Mouse (Mus musculus) midbrain, embryonic 12.5 days (tissue): ENCODE data around the gene Grik5. TPM values are rescaled to one million over a fixed set of nuclear protein-coding genes. Genes with fewer than 3 reads are reported as not detected.

Experiments
- ATAC-seq: fragments of 200-750 bp; cut with Nextera tagmentation; 2 replicates; pipeline ENCODE4 v1.8.0; 2017; ENCODE audit warnings: low read depth, moderate TSS enrichment, moderate library complexity; ENCODE audit not compliant: low FRiP score
- H3K27ac ChIP-seq: fragments of 300-500 bp; sonication (generic); replicated peaks from 2 replicates; pipeline ENCODE4 v1.5.1; 2016; ENCODE audit warnings: mild to moderate bottlenecking
- H3K27me3 ChIP-seq: fragments of 300-500 bp; sonication (generic); 2 replicates; pipeline ENCODE4 v1.6.1; 2016; ENCODE audit warnings: mild to moderate bottlenecking
- H3K36me3 ChIP-seq: fragments of 300-500 bp; sonication (generic); 2 replicates; pipeline ENCODE4 v1.6.1; 2016
- H3K4me1 ChIP-seq: fragments of 300-500 bp; sonication (generic); 2 replicates; pipeline ENCODE4 v1.6.1; 2016
- H3K4me2 ChIP-seq: fragments of 300-500 bp; sonication (generic); replicated peaks from 2 replicates; pipeline ENCODE4 v1.6.1; 2016; ENCODE audit warnings: mild to moderate bottlenecking, moderate library complexity
- H3K4me3 ChIP-seq: fragments of 300-500 bp; sonication (generic); 2 replicates; pipeline ENCODE4 v1.5.1; 2016; ENCODE audit warnings: mild to moderate bottlenecking
- H3K9ac ChIP-seq: fragments of 300-500 bp; sonication (generic); replicated peaks from 2 replicates; pipeline ENCODE4 v1.6.1; 2016; ENCODE audit warnings: mild to moderate bottlenecking, moderate library complexity
- H3K9me3 ChIP-seq: fragments of 300-500 bp; sonication (generic); 2 replicates; pipeline ENCODE4 v1.6.1; 2016; ENCODE audit warnings: mild to moderate bottlenecking
- WGBS: fragments of 180-500 bp; shearing (Covaris S2); methylation state at CpG from one replicate; pipeline ENCODE4 v1.1.7; 2016; 5-methylcytosine and 5-hydroxymethylcytosine counted together
- polyA plus RNA-seq: library from polyadenylated mRNA; unstranded; fragments of >200 nt; fragmentation: Nextera tagmentation; extraction: Ambion mirVana; gene quantifications from 2 replicates; pipeline ENCODE4 v1.2.1, GENCODE M21; 2016

The Grik5 gene
- polyA plus RNA-seq, 1 experiment from 2014 or later = 14.9 TPM

DNA sequence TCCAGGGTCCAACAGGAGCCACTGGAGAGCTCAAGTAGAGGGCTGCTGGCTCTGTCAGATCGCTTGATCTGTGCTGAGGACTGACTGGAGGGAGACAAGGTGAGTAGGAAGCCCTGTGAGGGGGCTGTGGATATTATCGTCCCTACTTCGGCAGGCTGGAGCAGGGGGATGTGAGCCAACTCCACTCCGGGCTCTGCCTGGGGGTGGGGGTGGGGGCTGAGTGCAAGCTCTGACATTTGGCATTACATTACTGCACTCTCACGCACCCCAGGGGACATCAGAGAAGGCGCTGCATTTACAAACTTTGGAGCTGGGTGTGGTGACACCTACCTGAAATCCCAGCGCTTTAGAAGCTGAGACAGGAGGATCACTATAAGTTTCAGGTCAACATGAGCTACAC is 60.6 kb downstream of the Grik5 start:
- H3K9ac ChIP-seq = no peak overlapping the region
- H3K4me1 ChIP-seq = peaks cover 43% of the 10 kb centered on the region
- peaks cover 47% of the 10 kb centered on the region for H3K36me3 ChIP-seq
- H3K27ac ChIP-seq = no peak overlapping the region
- H3K27me3 ChIP-seq = peaks cover 63% of the 10 kb centered on the region
- H3K4me2 ChIP-seq = no peak overlapping the region
- H3K9me3 ChIP-seq = no peaks in the 10 kb centered on the region
- no peak overlapping the region for H3K4me3 ChIP-seq
- ATAC-seq = no peak
- 74% methylated on average over 7 of the region's 7 CpGs for WGBS

DNA sequence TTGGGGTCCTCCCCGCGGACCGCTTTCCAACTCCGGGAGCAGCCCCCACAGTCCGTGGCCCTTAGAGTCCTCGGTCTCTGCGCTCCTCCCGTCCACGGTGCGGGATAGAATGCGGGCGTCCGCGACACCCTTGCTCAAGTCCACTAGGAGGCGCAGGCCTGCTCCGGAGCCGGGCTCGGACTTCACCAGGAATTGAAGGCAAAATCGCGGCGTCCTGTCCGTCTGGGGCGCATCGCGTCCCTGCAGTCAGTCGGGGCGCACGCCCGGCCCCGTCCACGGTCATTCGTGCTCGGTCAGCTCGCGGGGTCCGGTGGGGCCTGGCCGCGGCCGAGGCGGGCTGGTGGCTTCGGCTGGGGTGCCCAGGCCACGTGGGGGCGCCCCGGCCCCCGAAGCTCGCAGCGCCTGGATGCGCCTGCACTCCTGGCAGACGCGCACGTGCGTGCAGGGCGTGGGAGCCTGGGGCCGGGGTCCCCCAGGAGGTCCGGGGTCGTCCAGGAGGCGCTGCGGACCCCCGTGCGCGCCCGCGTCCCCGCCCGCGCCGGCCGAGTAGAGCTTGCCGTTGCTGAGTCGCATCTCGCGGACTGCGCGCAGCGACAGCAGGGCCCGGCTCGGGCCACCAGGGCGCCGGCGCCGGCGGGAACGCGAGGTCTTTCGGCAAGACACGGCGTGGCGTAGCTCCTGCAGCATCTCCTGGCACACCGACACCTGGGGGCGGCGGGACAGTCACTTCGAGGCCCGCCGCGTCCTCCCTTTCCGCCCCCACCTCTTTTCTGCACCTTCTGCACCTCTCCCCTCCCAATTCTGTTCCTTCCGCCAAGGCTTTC is 61.8 kb downstream of the Grik5 start:
- H3K4me2 ChIP-seq = peak overlapping the region; percentile 64
- H3K9me3 ChIP-seq = no peaks in the 10 kb centered on the region
- H3K27ac ChIP-seq = peak overlapping the region; percentile 94
- H3K36me3 ChIP-seq = peaks cover 34% of the 10 kb centered on the region
- peaks cover 76% of the 10 kb centered on the region for H3K27me3 ChIP-seq
- 1% methylated on average over 94 of the region's 97 CpGs for WGBS
- H3K9ac ChIP-seq = peak overlapping the region; percentile 43; the same call in 1 of the 2 replicates
- ATAC-seq = peak; percentile 1; the same call in 1 of the 2 replicates
- H3K4me3 ChIP-seq = peak overlapping the region; percentile 37
- peaks cover 56% of the 10 kb centered on the region for H3K4me1 ChIP-seq

DNA sequence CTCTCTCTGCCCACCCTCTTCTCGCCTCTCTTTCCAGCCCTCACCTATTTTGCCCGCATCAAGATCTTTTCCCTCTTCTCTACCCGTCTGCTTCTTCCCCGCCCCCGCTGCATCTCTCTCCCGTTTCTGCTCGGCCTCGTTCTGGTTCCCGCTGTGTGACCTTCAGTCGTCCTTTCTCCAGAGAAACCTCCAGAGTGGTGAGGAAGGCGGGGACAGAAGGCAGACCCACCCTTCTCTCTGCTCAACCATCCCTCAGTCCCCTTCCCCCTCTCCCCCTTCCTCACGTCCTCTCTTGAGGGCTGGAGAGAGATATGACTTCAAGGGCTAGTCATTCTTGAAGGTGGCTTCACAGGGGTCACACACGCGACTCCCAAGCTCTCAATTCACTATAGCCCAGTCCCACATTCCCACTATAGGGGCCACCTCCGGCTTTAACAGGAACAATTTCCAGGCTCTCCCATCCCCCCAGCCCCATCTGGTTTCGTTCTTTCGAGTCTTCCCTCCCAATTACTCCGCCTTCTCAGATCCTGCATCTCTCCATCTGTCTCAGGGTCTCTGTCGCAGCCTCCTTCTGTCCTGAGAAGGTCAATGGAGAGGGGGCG is 62.9 kb downstream of the Grik5 start:
- WGBS = 5% methylated on average over 20 of the region's 20 CpGs
- ATAC-seq = no peak
- H3K27me3 ChIP-seq = peaks cover 85% of the 10 kb centered on the region

GRCm38 (mm10) chr7:25008635-25009034 is 63.5 kb downstream of the Grik5 start:
- H3K4me2 ChIP-seq = peak overlapping the region; percentile 64
- ATAC-seq = no peak
- peaks cover 68% of the 10 kb centered on the region for H3K4me1 ChIP-seq
- H3K27me3 ChIP-seq = peaks cover 85% of the 10 kb centered on the region
- peak overlapping the region; percentile 22 for H3K4me3 ChIP-seq
- peak overlapping the region; percentile 94 for H3K27ac ChIP-seq
- H3K36me3 ChIP-seq = peaks cover 20% of the 10 kb centered on the region
- WGBS = under 1% methylated on average over 17 of the region's 17 CpGs
- peak overlapping the region; percentile 50 for H3K9ac ChIP-seq
- no peaks in the 10 kb centered on the region for H3K9me3 ChIP-seq

More for the DNA sequence above, 62.9 kb downstream of the Grik5 start:
- peaks cover 63% of the 10 kb centered on the region for H3K4me1 ChIP-seq
- H3K9me3 ChIP-seq = no peaks in the 10 kb centered on the region
- H3K27ac ChIP-seq = peak overlapping the region; percentile 94
- peaks cover 25% of the 10 kb centered on the region for H3K36me3 ChIP-seq
- H3K4me2 ChIP-seq = peak overlapping the region; percentile 64
- H3K4me3 ChIP-seq = peak overlapping the region; percentile 22
- H3K9ac ChIP-seq = peak overlapping the region; percentile 50

GRCm38 (mm10) chr7:25007609-25008374 is 64.4 kb downstream of the Grik5 start:
- peak overlapping the region; percentile 94 for H3K27ac ChIP-seq
- ATAC-seq = peak; percentile 25; the same call in 1 of the 2 replicates
- peaks cover 88% of the 10 kb centered on the region for H3K27me3 ChIP-seq
- H3K9ac ChIP-seq = peak overlapping the region; percentile 50; the same call in 1 of the 2 replicates
- H3K4me3 ChIP-seq = peak overlapping the region; percentile 22; the same call in 1 of the 2 replicates
- peak overlapping the region; percentile 64 for H3K4me2 ChIP-seq
- WGBS = 14% methylated on average over 8 of the region's 8 CpGs
- H3K36me3 ChIP-seq = peaks cover 11% of the 10 kb centered on the region
- H3K9me3 ChIP-seq = no peaks in the 10 kb centered on the region
- peaks cover 77% of the 10 kb centered on the region for H3K4me1 ChIP-seq

DNA sequence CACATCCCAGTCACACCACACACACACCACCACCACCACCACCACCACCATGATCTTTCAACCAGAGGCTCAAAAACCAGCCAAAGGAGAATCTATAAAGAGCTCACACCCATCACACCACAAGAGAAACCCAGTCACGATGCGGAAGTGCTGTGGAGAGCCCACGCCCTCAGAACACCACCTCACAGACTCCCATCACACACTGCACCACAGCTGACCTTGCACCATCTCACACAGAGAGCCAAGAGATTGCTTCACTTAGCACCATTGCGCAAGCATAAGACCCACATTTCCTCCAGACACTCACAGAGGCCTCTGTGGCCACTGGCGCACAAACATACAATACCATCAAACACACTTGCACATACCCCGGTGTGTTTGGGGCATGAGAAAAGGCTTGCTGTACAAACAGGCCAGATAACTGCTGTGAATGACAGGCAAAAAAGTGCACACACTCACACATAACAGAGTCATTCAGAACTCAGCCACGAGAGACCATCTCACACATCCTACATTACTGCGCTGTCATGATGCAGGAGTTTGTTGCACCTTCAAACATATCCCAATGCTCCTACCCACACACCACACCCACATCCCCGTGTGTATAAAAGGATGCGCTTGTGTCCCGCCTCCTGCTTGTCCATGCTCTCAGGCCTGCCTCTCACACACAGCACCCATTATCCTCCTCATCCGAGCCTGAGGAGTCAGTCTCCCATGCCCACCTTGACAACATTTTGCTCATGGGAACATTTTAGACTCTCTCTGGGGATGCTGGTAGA is 65.4 kb downstream of the Grik5 start:
- Histone ChIP-seq H3K27ac (peak overlapping the region; percentile 94), H3K36me3 (0 out of 2 replicates have a peak, but pooled peaks cover 4% of the 10 kb centered on the region), H3K9ac (no peak overlapping the region), H3K4me2 (peak overlapping the region; percentile 77), H3K27me3 (peaks cover 84% of the 10 kb centered on the region), H3K9me3 (no peaks in the 10 kb centered on the region), H3K4me3 (no peak overlapping the region), H3K4me1 (peaks cover 78% of the 10 kb centered on the region)
- ATAC-seq = no peak
- 80% methylated on average over 12 of the region's 12 CpGs for WGBS

DNA sequence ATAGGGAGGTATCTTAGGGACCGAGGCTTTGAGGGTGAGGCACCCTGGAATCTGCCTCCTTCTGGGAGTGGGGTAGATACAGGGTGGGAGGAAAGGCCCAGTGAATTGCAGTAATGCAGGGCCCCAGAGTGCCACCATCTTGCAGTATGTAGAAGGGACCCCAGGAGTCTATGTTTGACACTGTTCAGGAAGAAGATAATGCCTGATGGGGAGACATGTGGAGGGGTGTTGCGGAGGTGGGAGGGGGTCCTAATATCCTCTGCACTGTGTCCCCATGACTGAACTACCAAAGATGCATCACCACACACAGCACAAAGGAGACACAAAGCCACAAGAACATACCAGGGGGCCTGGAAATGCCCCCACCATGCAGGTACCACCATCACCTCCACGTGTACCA is 66.0 kb downstream of the Grik5 start:
- peak overlapping the region; percentile 77 for H3K4me2 ChIP-seq
- peak overlapping the region; percentile 75 for H3K9ac ChIP-seq
- H3K27ac ChIP-seq = peak overlapping the region; percentile 94
- no peaks in the 10 kb centered on the region for H3K9me3 ChIP-seq
- no peaks in the 10 kb centered on the region for H3K36me3 ChIP-seq
- H3K4me3 ChIP-seq = peak overlapping the region; percentile 58
- ATAC-seq = no peak; the same call in 1 of the 2 replicates
- WGBS = 74% methylated on average over 3 of the region's 3 CpGs
- peaks cover 78% of the 10 kb centered on the region for H3K27me3 ChIP-seq
- peaks cover 78% of the 10 kb centered on the region for H3K4me1 ChIP-seq

GRCm38 (mm10) chr7:25005421-25006065 is 66.6 kb downstream of the Grik5 start, which contains the start of gene Atp1a3:
Gene Atp1a3 (minus strand): TSS chr7:25005958.
- ATAC-seq = peak; percentile 86
- Histone ChIP-seq H3K9me3 (no peaks in the 10 kb centered on the region), H3K27ac (peak within 1 kb of the TSS; percentile 94), H3K4me2 (peak within 1 kb of the TSS; percentile 77), H3K27me3 (peaks cover 71% of the 10 kb centered on the region), H3K4me1 (peaks cover 75% of the 10 kb centered on the region), H3K36me3 (0 out of 2 replicates have a peak, but pooled peaks cover 1% of the 10 kb centered on the region), H3K4me3 (peak within 1 kb of the TSS; percentile 58), H3K9ac (peak within 1 kb of the TSS; percentile 75)
- under 1% methylated on average over 54 of the region's 54 CpGs for WGBS

DNA sequence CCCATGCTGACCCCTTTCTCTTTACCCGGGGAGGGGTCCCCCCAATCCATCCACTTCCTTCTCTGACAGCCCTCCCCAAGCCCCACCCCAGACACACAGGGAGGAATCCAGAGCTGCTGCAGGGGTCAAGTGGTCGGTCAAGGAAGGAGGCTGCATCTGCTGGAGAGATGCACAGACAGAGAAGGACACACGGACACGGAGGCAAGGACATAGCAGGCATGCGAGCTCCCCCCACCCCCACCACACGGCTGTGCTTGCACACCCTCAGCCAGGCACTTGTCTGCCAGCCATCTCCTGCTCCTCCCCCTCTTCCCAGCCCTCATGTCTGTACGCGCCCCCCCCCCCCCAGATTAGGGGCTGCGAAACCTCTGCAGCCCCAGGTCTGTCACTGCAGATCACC is 67.3 kb downstream of the Grik5 start:
- 45% methylated on average over 6 of the region's 9 CpGs for WGBS
- H3K27me3 ChIP-seq = peaks cover 64% of the 10 kb centered on the region
- peak overlapping the region; percentile 75 for H3K9ac ChIP-seq
- no peaks in the 10 kb centered on the region for H3K9me3 ChIP-seq
- H3K36me3 ChIP-seq = peaks cover 8% of the 10 kb centered on the region
- ATAC-seq = no peak
- peak overlapping the region; percentile 58 for H3K4me3 ChIP-seq
- peaks cover 68% of the 10 kb centered on the region for H3K4me1 ChIP-seq
- peak overlapping the region; percentile 77 for H3K4me2 ChIP-seq
- H3K27ac ChIP-seq = 0 out of 2 replicates have a peak overlapping the region, but pooled peaks have one; percentile 94

DNA sequence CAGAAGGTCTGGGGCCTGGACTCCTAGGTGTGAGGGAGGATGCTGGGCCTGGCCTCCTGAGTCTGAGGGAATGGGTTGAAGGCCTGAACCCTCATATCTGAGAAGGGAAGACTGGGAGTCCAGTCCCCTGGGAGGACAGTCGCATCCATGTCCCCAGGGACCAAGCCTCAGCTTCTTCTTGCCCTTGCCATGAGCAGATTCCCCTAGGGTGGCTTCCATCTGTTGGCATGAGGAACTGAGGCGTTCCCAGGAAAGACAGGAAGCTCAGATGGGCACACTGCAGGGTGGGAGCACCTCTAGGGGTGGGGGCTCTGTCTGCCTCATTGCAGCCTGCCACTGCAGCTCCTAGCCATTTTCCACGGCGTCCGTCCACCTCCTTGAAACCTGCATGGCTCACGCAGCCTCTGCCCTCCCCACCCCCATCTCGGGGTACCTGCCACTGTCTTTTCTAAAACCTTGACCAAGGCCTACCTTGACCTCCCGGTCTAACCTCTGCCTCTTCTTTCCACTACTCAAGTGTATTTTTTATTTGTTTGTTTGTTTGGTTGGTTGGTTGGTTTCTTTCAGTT is 68.2 kb downstream of the Grik5 start:
- no peak overlapping the region for H3K27ac ChIP-seq
- peaks cover 12% of the 10 kb centered on the region for H3K36me3 ChIP-seq
- H3K4me2 ChIP-seq = peak overlapping the region; percentile 77
- 86% methylated on average over 8 of the region's 8 CpGs for WGBS
- peaks cover 55% of the 10 kb centered on the region for H3K27me3 ChIP-seq
- peak overlapping the region; percentile 58 for H3K4me3 ChIP-seq
- H3K4me1 ChIP-seq = peaks cover 59% of the 10 kb centered on the region
- no peak overlapping the region for H3K9ac ChIP-seq
- no peak for ATAC-seq
- no peaks in the 10 kb centered on the region for H3K9me3 ChIP-seq
